Mouse (Mus musculus) ES-Bruce4 (cell line): Measurements from ENCODE around the gene Akap8l. TPM values are rescaled to one million over a fixed set of nuclear protein-coding genes. Genes with fewer than 3 reads are reported as not detected.

Experiments
- H3K27ac ChIP-seq: 2 replicates; pipeline ENCODE4 v1.5.1; 2012; ENCODE audit warnings: low read length, inconsistent platforms; ENCODE audit not compliant: insufficient read depth
- H3K27me3 ChIP-seq: 2 replicates; pipeline ENCODE4 v1.6.1; 2012; ENCODE audit warnings: mild to moderate bottlenecking, low read length, inconsistent platforms; ENCODE audit not compliant: control insufficient read depth, poor library complexity, insufficient read depth, severe bottlenecking
- H3K36me3 ChIP-seq: 2 replicates; pipeline ENCODE4 v1.6.1; 2012; ENCODE audit warnings: inconsistent platforms, mild to moderate bottlenecking, low read length, moderate library complexity; ENCODE audit not compliant: control insufficient read depth, poor library complexity, insufficient read depth, severe bottlenecking
- H3K4me1 ChIP-seq: one replicate; pipeline ENCODE4 v1.8.1; 2011; ENCODE audit warnings: low read length; ENCODE audit not compliant: control insufficient read depth, insufficient read depth
- H3K4me3 ChIP-seq: 2 replicates; pipeline ENCODE4 v1.5.1; 2011; ENCODE audit warnings: low read depth, mild to moderate bottlenecking, low read length
- H3K9ac ChIP-seq: 2 replicates; pipeline ENCODE4 v1.6.1; 2012; ENCODE audit warnings: low read depth, mild to moderate bottlenecking, inconsistent platforms; ENCODE audit not compliant: poor library complexity, severe bottlenecking
- H3K9me3 ChIP-seq: replicated peaks from 2 replicates; pipeline ENCODE4 v1.6.1; 2012; ENCODE audit warnings: mild to moderate bottlenecking, low read length, inconsistent platforms; ENCODE audit not compliant: control insufficient read depth, poor library complexity, insufficient read depth, severe bottlenecking
- CTCF ChIP-seq: IDR thresholded peaks from one replicate; pipeline ENCODE4 v1.8.1; 2011; ENCODE audit warnings: low read depth, low read length
- EP300 ChIP-seq: IDR thresholded peaks from 2 replicates; pipeline ENCODE4 v1.6.1; 2011; ENCODE audit warnings: low read depth, low read length; ENCODE audit not compliant: insufficient read depth
- POLR2A ChIP-seq: IDR thresholded peaks from one replicate; pipeline ENCODE4 v1.8.1; 2011; ENCODE audit warnings: low read length; ENCODE audit not compliant: insufficient read depth
- polyA plus RNA-seq: library from polyadenylated mRNA; stranded (reverse); fragments of >200 nt; gene quantifications from 2 replicates; pipeline ENCODE4 v1.2.4, GENCODE M21; 2011; ENCODE audit warnings: low read depth; ENCODE audit not compliant: missing spikeins, insufficient read depth, insufficient read length

Gene Akap8l
- polyA plus RNA-seq, result 67.7 and 78.8 TPM in 2 replicates

DNA sequence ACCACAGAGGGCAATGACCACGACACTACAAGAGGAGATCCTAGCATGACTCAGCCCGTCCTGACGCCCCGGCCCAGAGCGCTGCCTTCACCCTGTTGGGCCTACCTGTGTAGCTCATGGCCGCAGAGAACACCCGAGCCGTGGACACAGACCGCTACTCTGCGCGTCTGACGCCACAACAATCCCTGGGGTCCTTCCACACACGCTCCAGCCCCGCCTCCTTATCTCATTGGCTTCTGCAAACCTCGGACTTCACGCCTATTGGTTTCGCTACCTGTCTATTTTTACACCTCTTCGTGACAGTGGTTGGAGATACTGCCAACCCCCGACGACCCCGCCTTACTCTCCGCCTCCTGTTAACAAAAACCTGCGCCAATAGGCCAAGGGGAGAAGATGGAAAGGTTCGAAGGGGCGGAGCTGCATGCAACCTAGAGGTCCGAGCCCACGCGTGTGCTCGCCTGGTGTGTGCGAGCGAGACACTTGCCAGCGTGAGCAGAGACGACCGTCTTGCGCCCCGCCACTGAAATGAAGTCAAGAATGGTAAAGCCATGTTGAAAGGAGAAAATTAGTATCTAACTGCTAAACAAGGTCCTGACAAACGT lies at the start of gene Akap8l:
Gene Akap8l (minus strand): TSS at position 226 of the 602 bp plus-strand sequence.
- Histone ChIP-seq H3K4me1 (no peaks in the 10 kb centered on the region), H3K27ac (no peak within 1 kb of the TSS; the same call in 1 of the 2 replicates)

DNA sequence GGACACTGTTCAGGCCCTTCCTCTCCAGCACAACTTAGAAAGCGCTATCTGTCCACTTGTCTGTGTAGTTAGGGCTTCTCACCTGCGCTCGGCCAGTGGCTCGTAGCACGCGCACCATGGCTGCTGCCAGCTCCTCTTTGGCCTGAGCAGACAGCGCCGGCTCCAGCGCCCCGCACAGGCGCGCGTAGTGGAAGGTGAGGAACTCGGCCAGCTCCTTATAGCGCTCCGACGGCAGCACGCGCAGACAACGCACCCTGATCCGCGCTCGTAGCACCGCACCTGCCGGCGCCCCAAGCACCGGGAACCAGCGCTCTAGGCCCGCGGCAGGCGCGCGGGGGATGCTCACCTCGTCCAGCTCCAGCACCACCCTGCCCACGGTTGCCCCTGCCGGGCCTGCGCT lies 45.9 kb upstream of the Akap8l start:
- Histone ChIP-seq H3K4me1 (no peaks in the 10 kb centered on the region), H3K27ac (no peak overlapping the region), H3K4me3 (peak overlapping the region; percentile 17), H3K36me3 (no peaks in the 10 kb centered on the region), H3K9ac (peak overlapping the region; percentile 33), H3K9me3 (no peaks in the 10 kb centered on the region), H3K27me3 (no peaks in the 10 kb centered on the region)
- no peak for TF ChIP-seq CTCF
- no peak for TF ChIP-seq EP300
- TF ChIP-seq POLR2A, result no peak

More for the DNA sequence above, at the start of gene Akap8l:
- Histone ChIP-seq H3K9me3 (no peaks in the 10 kb centered on the region), H3K27me3 (no peaks in the 10 kb centered on the region), H3K4me3 (peak within 1 kb of the TSS; percentile 83), H3K9ac (peak within 1 kb of the TSS; percentile 43), H3K36me3 (peaks cover 11% of the 10 kb centered on the region)
- peak; percentile 68 for TF ChIP-seq POLR2A
- TF ChIP-seq EP300, result no peak
- TF ChIP-seq CTCF, result no peak

DNA sequence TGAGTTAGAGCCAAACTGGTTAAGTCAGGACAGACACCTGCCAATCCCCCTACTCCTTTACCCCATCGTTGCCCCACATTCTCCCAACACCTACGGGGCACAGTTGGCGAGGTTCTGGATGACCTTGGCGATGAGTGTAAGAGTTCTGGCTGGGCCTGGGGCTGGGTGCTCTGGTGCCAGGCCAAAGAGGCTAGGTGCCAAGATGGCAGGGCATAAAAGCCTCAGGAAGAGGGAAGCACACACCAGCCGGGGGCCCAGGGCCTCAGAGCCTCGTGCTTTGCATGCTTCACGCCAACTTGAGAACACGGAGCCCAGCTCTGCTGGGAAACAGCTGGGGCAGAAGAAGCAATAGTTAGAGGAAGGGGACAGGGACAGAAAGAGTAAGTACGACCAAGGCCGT lies 43.5 kb upstream of the Akap8l start:
- Histone ChIP-seq H3K27me3 (no peaks in the 10 kb centered on the region), H3K9ac (no peak overlapping the region), H3K9me3 (no peaks in the 10 kb centered on the region), H3K4me1 (no peaks in the 10 kb centered on the region), H3K4me3 (no peak overlapping the region), H3K27ac (no peak overlapping the region), H3K36me3 (no peaks in the 10 kb centered on the region)
- no peak for TF ChIP-seq CTCF
- no peak for TF ChIP-seq EP300
- TF ChIP-seq POLR2A, result no peak

GRCm38 (mm10) chr17:32389101-32389659 lies 38.8 kb upstream of the Akap8l start, which contains the start of gene Wiz:
Gene Wiz, minus strand, starts transcription at chr17:32389439.
- no peaks in the 10 kb centered on the region for H3K27me3 ChIP-seq
- no peak for TF ChIP-seq EP300
- TF ChIP-seq CTCF, result no peak
- no peak for TF ChIP-seq POLR2A

GRCm38 (mm10) chr17:32388370-32389100 lies 38.1 kb upstream of the Akap8l start:
- H3K27me3 ChIP-seq, result no peaks in the 10 kb centered on the region
- H3K9ac ChIP-seq, result peak overlapping the region; percentile 75
- no peak overlapping the region for H3K27ac ChIP-seq
- no peaks in the 10 kb centered on the region for H3K4me1 ChIP-seq
- no peak for TF ChIP-seq CTCF
- 0 out of 2 replicates have a peak, but pooled peaks have one; percentile 6 for TF ChIP-seq EP300
- H3K36me3 ChIP-seq, result no peaks in the 10 kb centered on the region
- no peaks in the 10 kb centered on the region for H3K9me3 ChIP-seq
- peak overlapping the region; percentile 93 for H3K4me3 ChIP-seq

More at GRCm38 (mm10) chr17:32389101-32389659, 38.8 kb upstream of the Akap8l start, which contains the start of gene Wiz:
- H3K27ac ChIP-seq, result no peak within 1 kb of the TSS
- peak within 1 kb of the TSS; percentile 75 for H3K9ac ChIP-seq
- H3K36me3 ChIP-seq, result no peaks in the 10 kb centered on the region
- H3K4me3 ChIP-seq, result peak within 1 kb of the TSS; percentile 98
- no peaks in the 10 kb centered on the region for H3K9me3 ChIP-seq
- no peaks in the 10 kb centered on the region for H3K4me1 ChIP-seq
